Mouse (Mus musculus) ES-E14 (cell line): Measurements from ENCODE around the gene Pkib. TPM values are rescaled to one million over a fixed set of nuclear protein-coding genes. Genes with fewer than 3 reads are reported as not detected.

Source experiments
- DNase-seq: peaks from one replicate; pipeline ENCODE4 v3.0.0-alpha.2; 2013; ENCODE audit warnings: low read depth, low spot score
- H3K27ac ChIP-seq: 2 replicates; pipeline ENCODE4 v1.5.1; 2012; ENCODE audit warnings: low read depth, mild to moderate bottlenecking, low read length, moderate library complexity, mixed read lengths; ENCODE audit not compliant: poor library complexity, insufficient read depth, severe bottlenecking
- H3K36me3 ChIP-seq: 2 replicates; pipeline ENCODE4 v1.6.1; 2012; ENCODE audit warnings: mild to moderate bottlenecking, low read length, moderate library complexity, mixed read lengths; ENCODE audit not compliant: control insufficient read depth, poor library complexity, insufficient read depth, severe bottlenecking
- H3K4me1 ChIP-seq, 2 experiments: fragments of 150-350 bp in 1 of 2; sonication (generic) in 1 of 2; 2 replicates each; pipeline ENCODE4 v1.6.1; 2012; ENCODE audit warnings: low read length in 2 of 2, mild to moderate bottlenecking in 1 of 2, mixed read lengths in 1 of 2; ENCODE audit not compliant: control insufficient read depth in 2 of 2, insufficient read depth in 2 of 2, poor library complexity in 1 of 2
- H3K4me3 ChIP-seq, 2 experiments: fragments of 150-350 bp in 1 of 2; sonication (generic) in 1 of 2; 2 replicates each; pipeline ENCODE4 v1.5.1; 2012; ENCODE audit warnings: low read length in 2 of 2, low read depth in 1 of 2, mild to moderate bottlenecking in 1 of 2, mixed read lengths in 1 of 2; ENCODE audit not compliant: insufficient read depth in 1 of 2, poor library complexity in 1 of 2, severe bottlenecking in 1 of 2
- H3K9ac ChIP-seq: 2 replicates; pipeline ENCODE4 v1.6.1; 2012; ENCODE audit warnings: low read depth, mild to moderate bottlenecking, low read length, mixed read lengths; ENCODE audit not compliant: poor library complexity, insufficient read depth, severe bottlenecking
- H3K9me3 ChIP-seq: fragments of 150-350 bp; sonication (generic); 2 replicates; pipeline ENCODE4 v1.6.1; 2012; ENCODE audit warnings: low read depth, mild to moderate bottlenecking, low read length; ENCODE audit not compliant: control insufficient read depth, insufficient read depth
- CHD2 ChIP-seq: IDR thresholded peaks from 2 replicates; pipeline ENCODE4 v1.6.1; 2014; ENCODE audit warnings: mild to moderate bottlenecking, low read depth, low read length, inconsistent platforms
- HCFC1 ChIP-seq: IDR thresholded peaks from 2 replicates; pipeline ENCODE4 v1.6.1; 2012; ENCODE audit warnings: low read length, inconsistent platforms, borderline replicate concordance; ENCODE audit not compliant: insufficient read depth
- MAFK ChIP-seq: IDR thresholded peaks from 2 replicates; pipeline ENCODE4 v1.6.1; 2014; ENCODE audit warnings: mild to moderate bottlenecking, low read depth, low read length, inconsistent platforms; ENCODE audit not compliant: insufficient read depth
- ZC3H11A ChIP-seq: IDR thresholded peaks from 2 replicates; pipeline ENCODE4 v1.6.1; 2012; ENCODE audit warnings: low read depth, mild to moderate bottlenecking, inconsistent platforms, low read length, borderline replicate concordance
- ZNF384 ChIP-seq: IDR thresholded peaks from 2 replicates; pipeline ENCODE4 v1.6.1; 2012; ENCODE audit warnings: low read depth, low read length, inconsistent platforms
- in situ Hi-C, 2 experiments: fragments of 600-800 bp; cut with MboI; formaldehyde crosslinking; loops; one replicate each; pipeline ENCODE4 v1.15.1; 2025; ENCODE audit warnings: low sequenced_read_pairs in 2 of 2, inconsistent platforms in 1 of 2; ENCODE audit not compliant: unreplicated experiment in 2 of 2
- total RNA-seq: library from RNA; depleted of rRNA; stranded (reverse); fragments of 300-350 nt; gene quantifications from 2 replicates; pipeline ENCODE4 v1.2.3, GENCODE M21; 2012

The Pkib gene
- total RNA-seq, 1 experiment = 0.76 TPM

GRCm38 (mm10) chr10:57623311-57623710 is 8.5 kb upstream of the Pkib start:
- in situ Hi-C loops = no loop called here
- no peak for TF ChIP-seq HCFC1
- no peak for TF ChIP-seq ZNF384
- TF ChIP-seq ZC3H11A = no peak
- no peak for TF ChIP-seq CHD2
- TF ChIP-seq MAFK = no peak

GRCm38 (mm10) chr10:57627773-57628172 is 4.0 kb upstream of the Pkib start:
- in situ Hi-C loops = no loop called here

More at GRCm38 (mm10) chr10:57623311-57623710, 8.5 kb upstream of the Pkib start:
- Histone ChIP-seq H3K4me3 (no peak overlapping the region), H3K9me3 (no peaks in the 10 kb centered on the region), H3K9ac (no peak overlapping the region), H3K27ac (no peak overlapping the region), H3K36me3 (no peaks in the 10 kb centered on the region), H3K4me1 (no peaks in the 10 kb centered on the region)
- DNase-seq = no peak

GRCm38 (mm10) chr10:57630557-57630956 is 1.2 kb upstream of the Pkib start:
- H3K9ac ChIP-seq = no peak overlapping the region
- DNase-seq = no peak
- in situ Hi-C loops = no loop called here
- H3K4me1 ChIP-seq = no peaks in the 10 kb centered on the region
- no peak overlapping the region for H3K27ac ChIP-seq
- TF ChIP-seq ZNF384 = no peak
- TF ChIP-seq HCFC1 = no peak
- TF ChIP-seq MAFK = no peak
- H3K36me3 ChIP-seq = no peaks in the 10 kb centered on the region
- H3K9me3 ChIP-seq = no peaks in the 10 kb centered on the region
- no peak overlapping the region for H3K4me3 ChIP-seq

More at GRCm38 (mm10) chr10:57627773-57628172, 4.0 kb upstream of the Pkib start:
- H3K27ac ChIP-seq = no peak overlapping the region
- DNase-seq = no peak
- H3K4me3 ChIP-seq = no peak overlapping the region
- no peaks in the 10 kb centered on the region for H3K36me3 ChIP-seq
- no peaks in the 10 kb centered on the region for H3K4me1 ChIP-seq
- no peaks in the 10 kb centered on the region for H3K9me3 ChIP-seq
- TF ChIP-seq ZC3H11A = no peak
- no peak for TF ChIP-seq MAFK
- no peak for TF ChIP-seq HCFC1
- H3K9ac ChIP-seq = no peak overlapping the region

GRCm38 (mm10) chr10:57632868-57633240 is 1.1 kb downstream of the Pkib start:
- Histone ChIP-seq H3K27ac (no peak overlapping the region), H3K9ac (no peak overlapping the region), H3K4me3 (no peak overlapping the region), H3K4me1 (no peaks in the 10 kb centered on the region), H3K36me3 (no peaks in the 10 kb centered on the region), H3K9me3 (no peaks in the 10 kb centered on the region)
- no peak for DNase-seq
- in situ Hi-C loops = no loop called here
- TF ChIP-seq ZNF384 (no peak), CHD2 (no peak), HCFC1 (no peak), MAFK (no peak), ZC3H11A (no peak)

GRCm38 (mm10) chr10:57636970-57637369 is 5.2 kb downstream of the Pkib start:
- TF ChIP-seq HCFC1 (no peak), CHD2 (no peak), MAFK (no peak), ZC3H11A (no peak), ZNF384 (no peak)
- no peaks in the 10 kb centered on the region for H3K36me3 ChIP-seq
- no peak overlapping the region for H3K27ac ChIP-seq
- in situ Hi-C loops = no loop called here
- no peak for DNase-seq
- H3K4me1 ChIP-seq = peaks cover 0 to 2% of the 10 kb centered on the region in 2 experiments; a peak in 1 of 4 replicates
- H3K4me3 ChIP-seq = no peak overlapping the region
- H3K9me3 ChIP-seq = no peaks in the 10 kb centered on the region
- H3K9ac ChIP-seq = no peak overlapping the region
